Mouse (Mus musculus) leukemia stem cell, adult 10-12 weeks (primary cell): ENCODE results near the gene Gm49321. TPM values are rescaled to one million over a fixed set of nuclear protein-coding genes. Genes with fewer than 3 reads are reported as not detected.

Source experiments
- polyA plus RNA-seq: library from polyadenylated mRNA; stranded (reverse); fragments of >175 nt; gene quantifications from 2 replicates; pipeline ENCODE4 v1.2.3, GENCODE M21; 2012; ENCODE audit warnings: low replicate concordance

Gm49321 gene
- not detected in 2 replicates for polyA plus RNA-seq

DNA sequence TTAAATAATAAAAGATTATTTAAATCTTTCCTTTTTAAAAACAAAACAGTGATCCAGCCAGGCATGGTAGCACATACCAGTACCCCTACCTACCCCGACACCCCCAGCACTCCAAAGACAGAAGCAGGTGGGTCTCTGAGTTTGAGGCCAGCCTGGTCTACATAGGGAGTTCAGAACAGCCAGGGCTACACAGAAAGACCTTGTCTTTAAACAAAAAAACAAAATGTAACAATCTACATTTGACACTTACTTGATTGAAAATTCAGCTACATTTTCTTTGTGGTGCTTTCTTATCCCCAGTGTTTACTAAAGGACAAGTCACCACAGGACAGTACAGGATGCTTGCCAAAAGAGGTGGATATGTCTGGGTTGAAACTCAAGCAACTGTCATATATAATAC lies at the start of gene Gm49321:
Gene Gm49321, plus strand, starts transcription at position 301 of the 400 bp plus-strand sequence.

GRCm38 (mm10) chr12:73964291-73965281 lies 27.1 kb downstream of the Gm49321 start, which contains the start of gene Snapc1:
TSS of gene Snapc1 (plus strand) at chr12:73964481.

DNA sequence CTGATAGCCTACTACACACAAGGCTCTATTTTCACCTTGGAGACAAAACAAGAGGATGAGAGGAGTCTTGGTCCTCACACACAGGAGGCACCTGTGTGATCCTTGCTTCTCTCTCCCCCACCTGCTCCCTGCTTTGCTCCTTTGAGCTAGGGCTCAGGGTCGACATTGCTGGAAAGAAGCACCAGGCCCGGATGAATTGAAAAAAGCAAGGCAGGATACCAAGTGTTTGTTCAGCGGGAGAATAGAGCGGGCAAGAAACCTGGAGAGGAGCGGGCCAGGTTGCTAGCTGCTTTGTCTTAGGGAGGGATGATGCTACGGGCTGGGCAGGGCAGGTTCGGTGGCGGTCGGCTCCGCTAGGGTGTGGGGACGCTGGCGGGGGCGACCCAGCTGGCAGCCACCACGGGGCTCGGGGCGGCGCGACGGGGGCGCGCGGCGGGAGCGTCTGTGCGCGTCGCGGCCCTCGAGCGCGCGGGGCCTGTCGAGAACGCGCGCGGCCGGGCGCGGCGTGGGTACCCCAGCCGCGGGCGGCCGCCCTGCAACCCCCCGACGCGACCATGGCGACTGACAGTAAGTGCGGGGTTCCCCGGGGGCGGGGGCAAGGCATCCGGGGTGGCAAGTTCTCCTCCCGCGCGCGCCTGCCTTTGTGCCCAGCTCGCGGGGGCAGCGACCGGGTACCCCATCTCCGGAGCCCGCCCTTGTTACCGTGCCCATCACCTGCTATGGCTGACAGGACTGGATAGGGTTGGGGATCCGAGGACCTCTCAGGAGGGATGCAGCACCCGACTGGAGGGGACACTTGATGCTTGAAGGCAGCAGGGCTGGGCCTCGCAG lies 60.1 kb downstream of the Gm49321 start, which contains the start of gene Syt16:
Gene Syt16, plus strand, starts transcription at position 365 of the 831 bp plus-strand sequence.

Other genes with a start within 250 kb of the Gm49321 start
- gene Hif1a, start 36.3 kb upstream of the Gm49321 start, polyA plus RNA-seq: 3.4 and 10.1 TPM in 2 replicates
- 1.7 and 6.3 TPM in 2 replicates for gene Snapc1, start 26.8 kb downstream of the Gm49321 start, polyA plus RNA-seq
- 0.07 TPM in 1 of 2 replicates, not detected in the other for gene Syt16, start 60.0 kb downstream of the Gm49321 start, polyA plus RNA-seq